Mouse (Mus musculus) urinary bladder, adult 2 months (tissue): ENCODE measurements around the gene Foxi1. TPM values are rescaled to one million over a fixed set of nuclear protein-coding genes. Genes with fewer than 3 reads are reported as not detected.
"Not testable (repeated sequence)": the region's sequence is repeated elsewhere in the genome, so short reads cannot be mapped to it uniquely, and the experiment has no call there.

ENCODE experiments used
- DNase-seq: peaks from one replicate; pipeline ENCODE4 v3.0.0; 2022; ENCODE audit warnings: low spot score
- polyA plus RNA-seq: library from polyadenylated mRNA; depleted of rRNA; stranded (reverse); fragments of >200 nt; gene quantifications from 2 replicates; pipeline ENCODE4 v1.2.3, GENCODE M21; 2012; rRNA removed

Foxi1 gene
- not detected in 2 replicates for polyA plus RNA-seq

DNA sequence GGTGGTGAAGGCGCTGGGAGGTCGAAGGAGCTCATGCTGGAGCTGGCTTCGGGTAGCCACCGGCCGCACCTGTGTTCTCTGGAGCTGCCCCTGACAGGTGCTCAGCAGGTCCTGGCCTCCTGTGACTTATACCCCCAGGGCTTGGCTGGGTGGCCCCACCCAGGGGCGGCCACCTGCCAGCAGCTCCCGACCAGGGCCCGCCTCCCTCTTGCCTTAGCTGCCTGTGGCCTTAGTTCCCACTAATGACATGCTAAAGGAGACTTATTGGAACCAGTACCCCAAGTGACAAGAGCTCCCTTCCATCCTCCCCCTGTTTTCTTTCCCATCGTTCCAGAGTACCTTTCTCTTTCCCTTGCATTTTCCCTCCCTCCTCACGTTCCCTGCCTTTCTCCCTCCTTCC, at the start of gene Foxi1:
Gene Foxi1, minus strand, starts transcription at position 101 of the 400 bp plus-strand sequence.
- DNase-seq = no peak

DNA sequence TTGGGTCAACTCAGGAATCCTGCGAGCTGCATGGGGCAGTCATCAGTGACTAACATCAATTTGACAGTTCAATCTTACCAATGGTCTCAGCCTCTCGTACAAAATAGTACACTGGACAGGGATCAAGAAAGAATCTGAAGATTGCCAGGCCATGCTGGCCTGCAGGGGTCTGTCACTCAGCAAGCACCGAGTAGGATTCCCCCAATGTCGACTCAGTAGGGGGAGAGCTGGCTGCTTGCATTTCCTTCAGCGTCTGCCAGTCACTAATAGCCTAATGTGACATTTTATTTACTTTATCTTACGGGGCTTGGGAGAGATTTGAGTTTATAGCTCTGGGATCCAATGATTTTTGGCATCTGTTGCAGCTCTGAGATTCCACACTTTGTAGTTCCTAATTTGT, 35.1 kb upstream of the Foxi1 start:
- no peak for DNase-seq

- no peak for DNase-seq
Observed at GRCm38 (mm10) chr11:34240252-34240651, 32.4 kb upstream of the Foxi1 start.

GRCm38 (mm10) chr11:34239691-34240090, 31.8 kb upstream of the Foxi1 start:
- DNase-seq = no peak

GRCm38 (mm10) chr11:34236885-34237284, 29.0 kb upstream of the Foxi1 start:
- DNase-seq = no peak

DNA sequence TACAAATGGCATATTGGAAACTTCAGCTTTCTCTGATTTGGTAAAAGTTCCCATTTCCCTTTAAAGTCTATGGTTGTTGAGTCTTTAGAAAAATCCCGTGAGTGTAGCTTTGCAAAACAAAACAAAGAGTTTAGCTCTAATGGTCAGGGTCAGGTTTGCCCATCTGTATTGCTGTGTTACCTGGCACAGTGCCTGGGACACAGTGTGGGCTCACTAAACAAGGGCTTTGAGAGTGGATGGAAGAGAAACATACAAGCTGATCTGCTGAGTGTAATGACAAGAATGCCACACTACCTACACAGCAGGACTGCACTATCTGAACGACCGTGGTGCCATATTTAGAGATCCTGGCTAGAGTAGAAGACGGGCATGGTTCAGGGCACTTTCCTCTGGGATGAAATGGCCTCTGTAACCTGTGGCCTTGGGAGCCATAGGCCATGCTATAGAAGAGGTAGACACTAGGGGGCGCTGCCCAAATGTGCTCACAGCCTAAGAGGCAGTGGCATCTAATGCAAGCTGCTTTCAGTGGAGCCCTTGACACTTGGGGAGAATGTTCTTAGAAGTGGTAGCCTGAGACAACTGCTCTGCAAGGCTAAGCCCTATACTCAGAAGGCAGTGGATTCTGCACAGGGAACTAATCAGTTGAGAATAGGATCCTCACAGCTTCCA, 28.3 kb upstream of the Foxi1 start:
- DNase-seq = no peak

DNA sequence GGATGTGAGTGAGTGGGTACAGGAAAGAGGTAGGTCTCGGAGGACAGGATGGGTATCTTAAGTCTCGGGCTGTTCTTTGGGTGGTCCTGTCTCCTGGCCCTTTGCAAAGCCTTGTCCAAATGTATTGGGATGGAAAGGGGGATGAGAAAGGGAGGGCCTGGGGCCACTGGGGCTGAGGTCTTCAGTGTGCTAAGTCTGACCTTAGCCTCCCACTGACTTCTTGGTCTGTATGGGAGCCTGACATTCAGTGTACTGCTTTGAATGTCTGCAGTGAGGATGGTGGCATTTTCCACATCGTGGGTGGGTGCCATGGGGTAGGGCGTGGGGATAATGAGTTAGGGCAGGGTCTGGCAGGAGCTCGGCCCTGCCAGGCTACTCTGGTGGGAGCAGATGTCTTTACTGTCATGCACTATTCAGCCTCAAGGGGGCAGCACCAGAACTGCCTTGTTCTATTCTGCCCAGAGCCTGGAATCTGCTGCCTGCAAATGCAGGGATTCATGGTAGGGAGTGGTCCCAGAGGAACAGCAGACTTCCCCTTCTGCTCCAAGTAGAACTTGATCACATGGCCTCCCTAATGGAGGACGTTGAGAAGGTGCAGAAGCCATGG, 21.0 kb upstream of the Foxi1 start:
- peak; percentile 34 for DNase-seq

DNA sequence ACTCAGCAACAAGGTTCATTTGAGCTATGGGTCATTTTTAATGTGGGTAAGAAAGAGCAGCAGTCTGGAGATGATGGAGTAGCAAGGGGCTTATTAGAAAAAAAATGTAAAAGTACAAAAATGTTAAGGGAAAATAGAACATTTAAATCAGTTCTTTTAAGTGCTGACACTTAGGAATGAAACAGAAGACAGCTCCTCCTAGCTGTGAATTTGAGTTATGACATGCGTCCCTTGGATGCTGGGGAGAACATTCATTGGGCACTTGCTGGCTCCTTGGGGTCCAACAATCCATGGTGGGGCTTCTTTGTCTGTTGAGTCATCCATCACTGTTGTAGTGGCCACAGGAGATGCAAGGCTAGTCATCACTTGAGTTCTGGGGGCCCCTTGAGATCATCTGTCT, 19.3 kb upstream of the Foxi1 start:
- no peak for DNase-seq

DNA sequence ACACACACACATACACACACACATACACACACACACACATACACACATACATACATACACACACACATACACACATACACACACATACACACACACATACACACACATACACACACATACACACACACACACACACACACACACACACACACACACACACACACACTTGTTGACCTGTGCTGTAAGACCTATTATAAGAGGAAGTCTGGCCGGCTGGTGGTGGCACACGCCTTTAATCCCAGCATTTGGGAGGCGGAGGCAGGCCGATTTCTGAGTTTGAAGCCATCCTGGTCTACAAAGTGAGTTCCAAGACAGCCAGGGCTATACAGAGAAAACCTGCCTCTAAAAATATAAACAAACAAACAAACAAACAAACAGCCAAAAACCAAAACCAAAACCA, 12.7 kb upstream of the Foxi1 start:
- DNase-seq = not testable (repeated sequence)

DNA sequence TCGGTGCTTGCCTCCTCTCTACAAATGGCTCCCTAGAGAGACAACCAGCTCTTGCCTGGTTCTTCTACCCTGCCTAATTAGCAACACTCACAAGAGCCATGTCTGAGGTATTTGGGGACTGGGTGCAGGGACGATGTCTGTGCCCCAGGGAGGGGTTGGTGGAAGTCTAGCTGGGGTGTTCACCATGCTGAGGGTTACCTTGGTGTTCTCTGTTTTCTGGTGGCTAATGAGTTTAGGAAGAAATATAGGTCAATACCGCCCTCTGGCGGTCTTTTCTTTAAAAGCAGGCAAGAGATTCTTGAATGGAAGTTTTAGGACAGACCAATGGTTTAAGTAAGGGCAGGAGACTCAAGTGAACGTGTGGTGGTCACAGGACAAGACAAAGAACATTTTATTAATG, 5.0 kb upstream of the Foxi1 start:
- no peak for DNase-seq

DNA sequence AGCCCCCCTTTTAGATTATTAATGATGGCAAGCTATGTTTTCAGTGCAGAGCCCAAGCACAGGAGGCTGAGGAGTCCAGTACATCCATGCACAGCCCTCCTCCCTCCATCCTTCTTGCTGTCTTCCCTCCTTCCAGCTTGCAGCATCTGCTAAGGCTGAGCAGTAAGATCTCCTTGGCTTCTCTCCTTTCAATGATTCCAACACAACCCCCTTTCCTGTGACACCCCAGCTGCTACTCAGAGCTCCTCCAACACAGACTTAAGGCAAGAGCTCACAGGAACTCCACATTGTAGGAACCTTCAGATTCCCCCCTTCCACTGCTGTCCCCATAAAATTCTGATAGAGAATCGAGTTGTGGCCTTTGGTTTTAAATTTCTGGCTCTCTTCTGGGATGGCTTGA, 5.1 kb downstream of the Foxi1 start:
- no peak for DNase-seq

DNA sequence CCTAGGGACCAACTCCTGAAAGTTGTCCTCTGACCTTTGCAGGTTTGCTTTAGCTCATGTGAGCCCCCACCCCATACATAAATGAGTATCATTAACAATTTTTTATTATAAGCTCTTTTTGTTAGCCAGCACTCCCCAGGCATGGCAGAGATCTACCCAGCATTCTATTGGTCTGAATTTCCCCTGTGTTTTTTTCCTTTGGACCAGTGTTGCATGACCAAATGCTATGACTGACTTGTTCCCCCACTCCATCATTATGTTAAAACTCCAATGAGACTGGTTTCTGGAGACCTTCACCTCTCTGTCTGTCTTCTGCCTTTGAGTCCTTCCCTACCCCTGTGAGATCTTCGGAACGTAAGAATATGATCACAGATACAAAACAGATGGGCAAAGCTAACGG, 12.7 kb downstream of the Foxi1 start:
- no peak for DNase-seq

DNA sequence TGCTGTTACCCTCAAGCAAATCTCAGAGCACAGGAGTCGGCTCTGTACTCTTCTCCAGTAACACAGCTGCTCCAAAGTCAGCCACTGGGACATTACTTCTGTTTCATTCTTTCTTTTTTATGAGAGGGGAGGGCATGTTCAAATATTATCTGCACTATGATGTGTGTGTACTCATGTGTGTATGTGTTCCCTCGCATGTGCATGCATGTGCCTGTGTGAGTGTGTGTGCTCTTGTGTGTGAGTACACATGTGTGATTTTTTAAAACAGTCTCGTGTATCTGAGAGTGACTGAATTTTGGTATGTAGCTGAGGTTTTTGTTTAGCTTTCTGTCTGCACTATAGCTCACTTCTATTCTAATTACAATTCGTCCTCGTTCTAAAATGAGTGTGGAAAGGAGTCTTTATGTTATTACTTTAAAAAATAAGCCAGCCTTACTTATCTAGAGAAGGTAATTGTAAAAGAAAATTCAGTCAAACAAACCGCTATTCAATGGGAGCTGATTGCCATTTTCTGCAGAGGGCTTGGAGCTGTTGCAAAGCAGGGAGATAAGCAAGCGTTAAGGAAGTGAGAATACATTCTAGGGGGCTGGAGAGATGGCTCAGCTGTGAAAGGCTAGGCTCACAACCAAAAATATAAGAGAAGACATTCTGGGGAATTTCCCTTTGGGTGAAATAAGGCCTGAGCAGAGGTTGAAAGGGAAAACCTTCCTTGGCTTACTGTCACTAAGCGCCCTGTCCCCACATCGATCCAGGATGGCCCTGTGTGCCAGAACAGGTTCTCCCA, 13.5 kb downstream of the Foxi1 start:
- no peak for DNase-seq

DNA sequence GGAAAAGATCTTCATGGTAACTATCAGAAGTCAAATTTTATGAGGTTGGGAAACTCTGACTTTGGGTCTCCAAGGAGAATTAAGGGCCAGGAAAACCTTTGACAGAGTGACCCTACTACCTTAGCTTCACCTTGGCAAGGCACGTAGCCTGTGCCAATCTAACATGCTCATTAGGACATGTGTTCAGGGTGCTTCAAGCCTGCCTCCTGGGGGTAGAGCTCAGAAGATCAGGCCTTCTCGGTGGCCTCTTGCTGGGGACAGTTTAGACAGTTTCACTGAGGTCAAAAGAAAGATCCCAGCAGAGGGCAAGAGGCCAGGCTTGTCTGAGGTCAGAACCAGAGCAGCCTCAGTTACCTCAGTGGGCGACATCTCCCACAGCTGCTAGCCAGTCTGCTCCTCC, 14.2 kb downstream of the Foxi1 start:
- DNase-seq = no peak

DNA sequence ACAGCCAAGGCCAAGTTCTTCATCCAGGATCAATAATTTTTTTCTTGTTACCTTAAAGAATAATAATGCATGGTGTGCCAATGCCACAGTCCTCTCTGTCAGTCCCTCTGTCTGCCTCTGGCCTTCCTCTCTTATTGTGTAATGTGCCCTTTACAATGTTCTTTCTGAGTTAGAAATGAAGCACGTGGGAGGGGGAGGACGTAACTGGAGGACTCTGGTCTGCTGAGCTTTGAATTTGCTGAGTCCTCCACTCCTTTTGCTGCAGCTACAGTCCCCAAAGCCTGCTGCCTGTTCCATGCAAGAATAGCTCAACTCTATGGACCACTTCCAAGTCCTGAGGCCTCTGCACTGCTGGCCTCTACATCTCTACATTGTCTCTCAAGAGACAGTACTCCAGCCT, 23.6 kb downstream of the Foxi1 start:
- DNase-seq = no peak

- no peak for DNase-seq
Observed at GRCm38 (mm10) chr11:34181214-34182117, 26.4 kb downstream of the Foxi1 start.

DNA sequence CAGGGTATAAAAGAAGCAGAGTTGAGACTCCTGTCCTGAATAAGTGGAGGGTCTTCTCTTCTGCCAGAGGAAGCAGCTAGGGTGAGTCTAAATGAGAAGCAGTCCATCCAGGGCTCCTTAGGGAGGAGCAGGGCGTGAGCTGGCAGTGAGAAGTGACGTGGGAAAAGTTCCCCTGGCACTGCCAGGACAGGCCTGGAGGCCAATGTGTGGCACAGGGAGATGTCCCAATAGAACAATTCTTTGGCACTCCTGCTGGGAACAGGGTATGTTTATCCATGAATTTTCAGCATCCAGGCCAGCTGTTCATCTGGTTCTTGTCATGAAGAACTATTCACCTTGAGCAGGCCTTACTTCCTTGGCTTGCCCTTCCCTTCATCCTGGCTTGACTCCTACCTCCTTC, 29.1 kb downstream of the Foxi1 start:
- DNase-seq = no peak

- DNase-seq = no peak
Observed at GRCm38 (mm10) chr11:34176371-34176770, 31.5 kb downstream of the Foxi1 start.

DNA sequence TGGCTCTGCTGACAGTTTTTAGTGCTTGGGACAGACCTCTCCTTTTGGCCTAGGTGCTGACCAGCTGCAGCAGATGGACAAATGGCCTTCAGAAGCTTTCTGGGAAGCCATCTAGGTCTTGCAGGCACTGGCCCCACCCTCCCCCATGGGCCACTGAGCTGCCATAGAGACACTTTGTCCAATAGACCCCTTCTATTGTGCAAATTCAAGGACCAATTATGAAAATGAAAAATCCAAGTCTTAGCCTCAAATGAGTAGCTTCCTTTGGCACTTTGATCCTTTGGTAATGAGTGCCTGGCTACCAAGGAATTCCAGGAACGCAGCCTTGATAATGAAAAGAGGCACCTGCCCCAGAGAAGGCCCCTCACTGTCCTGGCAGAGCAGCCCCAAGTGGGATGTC, 36.7 kb downstream of the Foxi1 start:
- no peak for DNase-seq

- no peak for DNase-seq
Observed at GRCm38 (mm10) chr11:34169464-34169894, 38.4 kb downstream of the Foxi1 start.

DNA sequence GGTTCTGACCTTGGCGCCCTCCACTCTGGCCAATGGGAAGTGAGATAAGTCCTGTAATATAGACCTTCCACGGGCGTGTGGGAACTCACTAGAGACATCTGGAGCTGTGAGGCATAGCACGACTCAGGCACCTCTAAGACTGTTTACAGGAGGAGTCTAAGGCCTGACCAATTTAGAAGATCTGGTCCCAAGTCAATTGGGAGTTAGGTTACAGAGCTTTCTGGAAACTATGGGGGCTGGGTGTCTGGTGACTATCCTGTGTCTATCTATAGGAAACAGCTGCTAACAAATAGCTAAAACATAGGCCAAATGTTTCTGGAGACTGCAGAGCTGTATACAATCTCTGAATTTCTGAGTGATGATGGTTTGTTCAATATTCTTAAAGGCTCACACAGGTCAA, 41.5 kb downstream of the Foxi1 start:
- DNase-seq = no peak

GRCm38 (mm10) chr11:34165278-34165677, 42.6 kb downstream of the Foxi1 start:
- no peak for DNase-seq
